Mouse (Mus musculus) limb, embryonic 10.5 days (tissue): Measurements from ENCODE around the gene Tm4sf5. TPM values are rescaled to one million over a fixed set of nuclear protein-coding genes. Genes with fewer than 3 reads are reported as not detected.

Experiments
- DNase-seq: peaks from one replicate; pipeline ENCODE4 v3.0.0-alpha.2; 2017; ENCODE audit warnings: low spot score
- H3K27ac ChIP-seq: fragments of 300-500 bp; sonication (generic); 2 replicates; pipeline ENCODE4 v1.5.1; 2016; ENCODE audit warnings: mild to moderate bottlenecking
- H3K27me3 ChIP-seq: fragments of 300-500 bp; sonication (generic); 2 replicates; pipeline ENCODE4 v1.6.1; 2016; ENCODE audit warnings: low read depth, mild to moderate bottlenecking; ENCODE audit not compliant: poor library complexity, severe bottlenecking
- H3K36me3 ChIP-seq: fragments of 300-500 bp; sonication (generic); 2 replicates; pipeline ENCODE4 v1.6.1; 2016; ENCODE audit warnings: mild to moderate bottlenecking, moderate library complexity
- H3K4me1 ChIP-seq: fragments of 300-500 bp; sonication (generic); 2 replicates; pipeline ENCODE4 v1.6.1; 2016
- H3K4me3 ChIP-seq: fragments of 300-500 bp; sonication (generic); 2 replicates; pipeline ENCODE4 v1.5.1; 2016; ENCODE audit warnings: mild to moderate bottlenecking, moderate library complexity
- H3K9me3 ChIP-seq: fragments of 300-500 bp; sonication (generic); replicated peaks from 2 replicates; pipeline ENCODE4 v1.6.1; 2016; ENCODE audit warnings: mild to moderate bottlenecking
- WGBS: fragments of 180-500 bp; shearing (Covaris S2); methylation state at CpG from one replicate; pipeline ENCODE4 v1.1.7; 2016; 5-methylcytosine and 5-hydroxymethylcytosine counted together
- polyA plus RNA-seq: library from polyadenylated mRNA; unstranded; fragments of >200 nt; fragmentation: Nextera tagmentation; extraction: Ambion mirVana; gene quantifications from 2 replicates; pipeline ENCODE4 v1.2.1, GENCODE M21; 2016

Gene Tm4sf5
- polyA plus RNA-seq, 1 experiment from 2014 or later = 1.2 TPM

DNA sequence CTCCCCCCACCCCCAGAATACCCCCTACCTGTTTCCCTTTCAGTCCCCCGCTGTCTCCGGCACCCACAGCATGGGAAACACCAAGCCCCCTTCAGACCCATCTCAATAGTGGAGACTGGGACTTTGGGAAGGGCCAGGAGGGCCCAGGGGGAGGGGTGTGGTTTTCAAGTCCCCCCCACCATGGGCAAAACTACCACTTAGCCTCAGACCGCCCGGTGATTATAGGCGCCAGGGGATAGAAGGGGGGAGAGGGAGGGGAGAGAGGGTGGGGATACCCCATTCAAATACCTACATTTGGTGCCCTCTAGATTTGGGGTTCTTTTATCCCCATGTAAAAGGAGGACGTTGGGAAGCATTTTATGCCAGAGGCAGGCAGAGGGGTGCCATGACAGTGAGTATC is 27.8 kb downstream of the Tm4sf5 start, which contains the start of gene Gm40193:
TSS of gene Gm40193 (minus strand) at position 101 of the 400 bp plus-strand sequence.
- DNase-seq = no peak
- 79% methylated on average over 6 of the region's 6 CpGs for WGBS
- H3K36me3 ChIP-seq = peaks cover 20% of the 10 kb centered on the region
- peaks cover 4% of the 10 kb centered on the region; the same call in 1 of the 2 replicates for H3K4me1 ChIP-seq
- H3K4me3 ChIP-seq = no peak within 1 kb of the TSS
- no peak within 1 kb of the TSS for H3K27ac ChIP-seq
- peaks cover 12% of the 10 kb centered on the region; the same call in 1 of the 2 replicates for H3K27me3 ChIP-seq
- no peaks in the 10 kb centered on the region for H3K9me3 ChIP-seq

DNA sequence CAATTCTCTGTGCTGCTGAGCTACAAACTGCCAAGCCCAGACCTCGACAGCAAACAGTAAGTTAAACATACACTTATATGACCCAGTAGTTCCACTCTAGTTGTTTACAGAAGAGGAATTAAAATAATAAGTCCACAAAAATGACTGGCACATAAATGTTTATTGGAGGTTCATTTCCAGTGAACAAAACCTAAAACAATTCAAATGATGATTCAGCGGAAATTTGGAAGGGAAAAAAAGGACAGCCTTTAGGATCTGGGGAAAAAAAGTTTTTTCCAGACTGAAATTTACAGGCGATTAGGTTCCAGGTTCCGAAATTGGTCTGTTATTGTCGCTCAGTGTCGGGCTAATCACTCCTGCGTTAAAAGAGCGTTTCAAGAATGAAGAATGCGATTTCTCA is 34.4 kb downstream of the Tm4sf5 start:
- no peak for DNase-seq
- Histone ChIP-seq H3K4me1 (peaks cover 16% of the 10 kb centered on the region), H3K36me3 (no peaks in the 10 kb centered on the region), H3K27me3 (peaks cover 68% of the 10 kb centered on the region), H3K4me3 (peak overlapping the region; percentile 68), H3K27ac (no peak overlapping the region; the same call in 1 of the 2 replicates), H3K9me3 (no peaks in the 10 kb centered on the region)
- WGBS = 24% methylated on average over 9 of the region's 9 CpGs

DNA sequence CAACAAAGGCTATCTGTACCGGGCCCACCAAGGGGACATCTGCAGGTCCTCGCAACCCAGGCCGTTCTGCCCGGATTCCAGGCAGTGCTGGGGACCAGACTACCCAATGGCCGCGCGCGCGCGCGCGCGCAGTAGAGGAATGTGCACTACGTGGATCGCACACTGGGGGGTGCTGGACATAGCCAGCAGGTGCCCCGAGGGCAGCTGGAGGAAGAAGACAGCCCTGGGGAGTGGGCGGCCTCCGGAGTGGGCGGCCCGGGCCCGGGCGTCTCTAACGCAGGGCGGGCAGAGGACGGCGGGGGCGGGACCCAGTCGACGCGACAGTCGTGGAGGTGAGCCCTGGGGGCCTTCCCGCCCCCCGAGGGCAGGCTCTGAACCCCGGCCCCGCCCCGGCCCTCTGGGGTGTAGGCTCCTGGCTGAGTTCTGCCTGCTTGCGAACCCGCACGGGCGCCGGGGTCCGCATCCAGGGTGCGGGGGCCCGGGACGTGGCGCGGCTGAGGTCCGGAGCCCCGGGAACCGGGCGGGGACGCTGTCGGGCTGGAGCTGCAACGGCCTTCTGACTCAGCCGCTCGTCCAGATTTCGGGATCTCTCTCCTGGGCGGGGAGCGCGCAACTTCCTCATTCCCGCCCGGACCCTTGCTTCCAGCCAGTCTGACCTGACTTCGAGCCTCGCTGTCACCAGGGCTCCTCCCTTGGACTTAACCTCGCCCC is 35.0 kb downstream of the Tm4sf5 start, which contains the start of gene Pld2:
TSS of gene Pld2 (plus strand) at position 188 of the 711 bp plus-strand sequence.
- Histone ChIP-seq H3K27me3 (peaks cover 68% of the 10 kb centered on the region), H3K4me1 (peaks cover 16% of the 10 kb centered on the region), H3K9me3 (no peaks in the 10 kb centered on the region), H3K27ac (peak within 1 kb of the TSS; percentile 78), H3K4me3 (peak within 1 kb of the TSS; percentile 68), H3K36me3 (no peaks in the 10 kb centered on the region)
- peak; percentile 85 for DNase-seq
- WGBS = 1% methylated on average over 62 of the region's 65 CpGs

DNA sequence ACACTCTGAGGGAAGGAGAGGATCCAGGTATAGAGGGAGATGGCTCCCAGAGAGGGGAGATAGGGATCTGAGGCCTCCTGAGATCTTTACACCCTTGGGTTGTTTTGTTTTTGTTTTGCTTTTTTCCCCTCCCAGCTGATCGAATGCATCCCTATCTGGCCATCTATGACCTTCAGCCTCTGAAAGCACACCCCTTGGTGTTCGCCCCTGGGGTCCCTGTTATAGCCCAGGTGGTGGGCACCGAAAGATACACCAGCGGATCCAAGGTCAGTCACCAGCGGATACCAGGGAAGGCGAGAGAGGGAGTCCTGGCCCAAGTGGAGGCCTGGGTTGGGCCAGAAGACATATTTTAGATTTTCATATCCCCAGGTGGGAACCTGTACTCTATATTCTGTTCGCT is 35.9 kb downstream of the Tm4sf5 start:
- H3K9me3 ChIP-seq = no peaks in the 10 kb centered on the region
- no peak overlapping the region for H3K27ac ChIP-seq
- H3K4me3 ChIP-seq = peak overlapping the region; percentile 68; the same call in 1 of the 2 replicates
- no peaks in the 10 kb centered on the region for H3K36me3 ChIP-seq
- no peak for DNase-seq
- peaks cover 68% of the 10 kb centered on the region for H3K27me3 ChIP-seq
- H3K4me1 ChIP-seq = peaks cover 12% of the 10 kb centered on the region
- WGBS = 86% methylated on average over 7 of the region's 7 CpGs

DNA sequence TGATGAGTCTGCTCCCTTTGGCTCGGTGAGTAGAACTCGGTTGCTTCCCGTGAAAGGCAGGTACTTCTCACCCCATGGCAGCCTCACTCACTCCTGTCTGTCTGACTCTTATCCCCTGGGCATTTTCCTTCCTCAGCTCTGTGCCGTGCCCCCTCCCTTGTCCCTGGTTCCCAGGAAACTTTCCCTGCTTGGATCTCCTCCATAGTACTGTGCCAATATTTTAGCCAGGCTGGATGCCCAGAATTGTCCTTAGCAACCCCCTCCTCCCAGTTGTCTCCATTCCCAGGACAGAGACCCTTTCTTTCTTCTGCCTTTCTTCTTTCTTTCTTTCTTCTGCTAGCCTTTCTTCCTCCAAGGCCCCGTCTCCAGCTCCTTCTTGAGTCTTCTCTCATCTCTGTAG is 36.4 kb downstream of the Tm4sf5 start:
- Histone ChIP-seq H3K27me3 (peaks cover 67% of the 10 kb centered on the region), H3K36me3 (no peaks in the 10 kb centered on the region), H3K4me1 (peaks cover 12% of the 10 kb centered on the region), H3K9me3 (no peaks in the 10 kb centered on the region), H3K4me3 (no peak overlapping the region), H3K27ac (no peak overlapping the region)
- 81% methylated on average over 5 of the region's 5 CpGs for WGBS
- no peak for DNase-seq

DNA sequence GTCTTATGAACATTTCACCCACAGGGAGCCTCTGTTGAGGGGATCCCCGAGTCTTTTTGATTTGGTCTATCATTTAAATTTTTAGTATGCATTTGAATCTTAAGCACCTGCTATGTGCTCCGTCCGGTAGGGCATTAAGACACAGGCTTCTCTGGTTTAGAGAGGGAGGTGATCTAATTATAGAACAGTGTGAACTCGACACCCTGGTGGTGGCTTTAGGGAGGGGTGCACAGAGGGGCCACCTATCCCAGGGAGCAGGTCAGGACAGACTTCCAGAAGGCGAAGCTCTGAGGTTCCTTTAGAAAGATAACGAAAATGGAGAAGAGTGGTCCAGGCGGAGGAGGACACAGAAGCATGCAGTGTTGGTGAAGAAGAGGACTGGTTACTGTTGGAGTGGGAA is 39.5 kb downstream of the Tm4sf5 start:
- Histone ChIP-seq H3K4me1 (peaks cover 12% of the 10 kb centered on the region), H3K27ac (no peak overlapping the region), H3K4me3 (no peak overlapping the region), H3K9me3 (no peaks in the 10 kb centered on the region), H3K27me3 (peaks cover 41% of the 10 kb centered on the region), H3K36me3 (no peaks in the 10 kb centered on the region)
- DNase-seq = no peak
- WGBS = 77% methylated on average over 7 of the region's 7 CpGs

DNA sequence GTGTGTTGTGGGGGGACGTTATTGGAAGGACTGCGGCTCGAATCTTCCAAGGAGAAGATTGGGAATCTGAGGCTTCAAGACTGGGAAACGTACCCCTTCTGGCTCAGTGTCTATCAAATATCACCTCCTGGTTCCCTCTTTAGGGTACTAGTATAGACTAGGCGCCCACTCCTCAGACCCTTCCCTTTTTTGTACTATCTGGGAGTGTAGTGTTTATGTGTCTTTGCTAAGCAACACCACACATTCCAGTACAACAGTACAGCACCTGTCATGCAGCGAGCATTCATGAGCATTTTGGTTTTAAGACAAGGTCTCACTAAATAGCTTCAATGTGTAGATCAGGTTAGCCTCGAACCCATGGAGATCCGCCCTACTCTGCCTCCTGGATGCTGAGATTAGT is 46.5 kb downstream of the Tm4sf5 start:
- H3K4me1 ChIP-seq = peaks cover 11% of the 10 kb centered on the region
- no peaks in the 10 kb centered on the region for H3K36me3 ChIP-seq
- no peak for DNase-seq
- H3K4me3 ChIP-seq = no peak overlapping the region
- H3K27me3 ChIP-seq = peaks cover 32% of the 10 kb centered on the region
- H3K27ac ChIP-seq = no peak overlapping the region
- no peaks in the 10 kb centered on the region for H3K9me3 ChIP-seq
- WGBS = 87% methylated on average over 8 of the region's 8 CpGs

DNA sequence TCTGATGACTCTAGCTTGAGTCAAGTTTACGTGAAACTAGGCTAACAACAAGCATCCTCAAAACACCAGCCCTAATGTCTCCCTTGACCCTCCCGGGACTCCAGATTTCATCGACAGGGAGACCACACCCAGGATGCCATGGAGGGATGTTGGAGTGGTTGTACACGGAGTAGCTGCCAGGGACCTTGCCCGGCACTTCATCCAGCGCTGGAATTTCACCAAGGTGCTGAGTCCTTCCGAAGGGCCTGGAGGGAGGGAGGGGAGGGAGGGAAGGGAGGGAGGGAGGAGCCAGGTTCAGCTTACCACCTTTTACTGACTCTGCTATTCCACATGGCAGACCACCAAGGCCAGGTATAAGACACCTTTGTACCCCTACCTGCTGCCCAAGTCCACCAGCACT is 48.9 kb downstream of the Tm4sf5 start:
- Histone ChIP-seq H3K27ac (no peak overlapping the region), H3K27me3 (peaks cover 32% of the 10 kb centered on the region), H3K4me1 (peaks cover 11% of the 10 kb centered on the region), H3K9me3 (no peaks in the 10 kb centered on the region), H3K4me3 (no peak overlapping the region), H3K36me3 (no peaks in the 10 kb centered on the region)
- no peak for DNase-seq
- whole genome bisulfite sequencing = 25% methylated on average over 6 of the region's 7 CpGs

DNA sequence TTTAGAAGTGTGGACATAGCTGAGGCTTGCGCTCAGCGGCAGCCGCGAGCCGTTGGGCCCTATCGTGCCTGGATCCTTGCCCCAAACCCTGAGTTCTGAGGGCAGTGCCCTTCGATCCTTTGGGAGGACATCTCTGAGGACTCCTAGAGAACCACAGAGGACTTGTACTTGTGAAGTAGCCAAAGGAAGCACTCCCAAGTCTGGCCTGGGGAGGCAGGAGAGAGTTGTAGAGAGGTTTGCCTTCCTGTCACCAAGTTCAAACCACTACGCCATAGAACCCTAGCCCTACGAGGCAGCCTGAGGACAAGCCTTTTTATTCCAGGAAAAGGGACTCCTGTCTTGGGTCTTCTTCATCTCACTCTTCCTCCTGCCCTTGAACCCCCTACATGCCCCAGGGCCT is 52.5 kb downstream of the Tm4sf5 start:
- no peak overlapping the region for H3K27ac ChIP-seq

More for the DNA sequence above, 52.5 kb downstream of the Tm4sf5 start:
- WGBS = 88% methylated on average over 9 of the region's 9 CpGs
- no peak for DNase-seq
- Histone ChIP-seq H3K27me3 (peaks cover 23% of the 10 kb centered on the region), H3K4me1 (peaks cover 19% of the 10 kb centered on the region), H3K36me3 (no peaks in the 10 kb centered on the region), H3K4me3 (no peak overlapping the region), H3K9me3 (no peaks in the 10 kb centered on the region)

Other genes with a start within 250 kb of the Tm4sf5 start
- gene Alox12, start 249.9 kb upstream of the Tm4sf5 start, polyA plus RNA-seq = 2.0 and 2.9 TPM in 2 replicates
- 0.06 TPM in 1 of 2 replicates, not detected in the other for gene Alox12e, start 182.6 kb upstream of the Tm4sf5 start, polyA plus RNA-seq
- not detected in 2 replicates for gene Alox15, start 153.2 kb upstream of the Tm4sf5 start, polyA plus RNA-seq
- 63.0 and 65.1 TPM in 2 replicates for gene Pelp1, start 95.2 kb upstream of the Tm4sf5 start, polyA plus RNA-seq
- 24.6 and 25.5 TPM in 2 replicates for gene Arrb2, start 72.6 kb upstream of the Tm4sf5 start, polyA plus RNA-seq
- gene Med11, start 53.3 kb upstream of the Tm4sf5 start, polyA plus RNA-seq = 48.4 and 51.5 TPM in 2 replicates
- 0.09 TPM in 1 of 2 replicates, not detected in the other for gene Zmynd15, start 45.8 kb upstream of the Tm4sf5 start, polyA plus RNA-seq
- 0.49 TPM in 2 replicates for gene Cxcl16, start 45.3 kb upstream of the Tm4sf5 start, polyA plus RNA-seq
- 0.30 TPM in 1 of 2 replicates, not detected in the other for gene Vmo1, start 9.4 kb downstream of the Tm4sf5 start, polyA plus RNA-seq
- 0.16 and 0.19 TPM in 2 replicates for gene Gltpd2, start 14.0 kb downstream of the Tm4sf5 start, polyA plus RNA-seq
- 1,140 and 1,215 TPM in 2 replicates for gene Psmb6, start 20.1 kb downstream of the Tm4sf5 start, polyA plus RNA-seq
- gene Gm40193, start 27.7 kb downstream of the Tm4sf5 start, polyA plus RNA-seq = not detected in 2 replicates
- 1.4 and 2.0 TPM in 2 replicates for gene Pld2, start 34.8 kb downstream of the Tm4sf5 start, polyA plus RNA-seq
- gene Mink1, start 57.6 kb downstream of the Tm4sf5 start, polyA plus RNA-seq = 15.1 and 17.2 TPM in 2 replicates
- not detected in 2 replicates for gene 4930544D05Rik, start 110.6 kb downstream of the Tm4sf5 start, polyA plus RNA-seq
- gene Chrne, start 114.0 kb downstream of the Tm4sf5 start, polyA plus RNA-seq = not detected in 2 replicates
- gene Gp1ba, start 133.9 kb downstream of the Tm4sf5 start, polyA plus RNA-seq = 0.18 and 0.75 TPM in 2 replicates
- gene Rnf167, start 142.0 kb downstream of the Tm4sf5 start, polyA plus RNA-seq = 85.0 and 104 TPM in 2 replicates
- gene Slc25a11, start 142.2 kb downstream of the Tm4sf5 start, polyA plus RNA-seq = 136 and 160 TPM in 2 replicates
- 2,132 and 2,568 TPM in 2 replicates for gene Pfn1, start 149.4 kb downstream of the Tm4sf5 start, polyA plus RNA-seq
- gene Eno3, start 152.0 kb downstream of the Tm4sf5 start, polyA plus RNA-seq = 67.8 and 75.6 TPM in 2 replicates
- 182 and 196 TPM in 2 replicates for gene Spag7, start 164.2 kb downstream of the Tm4sf5 start, polyA plus RNA-seq
- gene Camta2, start 182.9 kb downstream of the Tm4sf5 start, polyA plus RNA-seq = 8.9 and 11.6 TPM in 2 replicates
- 1.1 and 1.2 TPM in 2 replicates for gene Inca1, start 194.9 kb downstream of the Tm4sf5 start, polyA plus RNA-seq
- gene Kif1c, start 195.3 kb downstream of the Tm4sf5 start, polyA plus RNA-seq = 2.0 and 2.2 TPM in 2 replicates